Mouse (Mus musculus): ENCODE results near the gene Lbr.

Lbr gene

GRCm38 (mm10) chr1:181776541-181776940, 66.3 kb downstream of the Lbr start:
- peak; percentile 5 for DNase-seq (ENCODE audit: low read depth, low spot score)

GRCm38 (mm10) chr1:181771871-181772270, 71.0 kb downstream of the Lbr start:
- no peak for DNase-seq (ENCODE audit: low read depth, low spot score)

- no peak for DNase-seq (ENCODE audit: low read depth, low spot score)
These were observed 73.5 kb downstream of the Lbr start for GRCm38 (mm10) chr1:181769392-181769791.

Data from c-Kit-negative CD71-positive TER-119-positive erythroid progenitor cells, embryonic 14.5 days (primary cell).